Mouse (Mus musculus) myocyte (in vitro differentiated cells): ENCODE results near the gene Hspg2.

ENCODE experiments used
- POLR2A ChIP-seq: IDR thresholded peaks from one replicate; pipeline ENCODE4 v1.6.1; 2011; ENCODE audit warnings: low read depth, mild to moderate bottlenecking, control low read depth, moderate library complexity; ENCODE audit not compliant: insufficient read length
- POLR2AphosphoS2 ChIP-seq: IDR thresholded peaks from one replicate; pipeline ENCODE4 v1.6.1; 2011; ENCODE audit warnings: low read depth, control low read depth; ENCODE audit not compliant: insufficient read length
- TCF12 ChIP-seq: IDR thresholded peaks from one replicate; pipeline ENCODE4 v1.6.1; 2011; ENCODE audit warnings: mild to moderate bottlenecking, control low read depth; ENCODE audit not compliant: poor library complexity, insufficient read depth, severe bottlenecking
- TCF3 ChIP-seq: IDR thresholded peaks from one replicate; pipeline ENCODE4 v1.6.1; 2011; ENCODE audit warnings: low read depth, control low read depth; ENCODE audit not compliant: insufficient read length
- USF1 ChIP-seq: IDR thresholded peaks from one replicate; pipeline ENCODE4 v1.6.1; 2011; ENCODE audit warnings: low read depth, mild to moderate bottlenecking, control low read depth, moderate library complexity

DNA sequence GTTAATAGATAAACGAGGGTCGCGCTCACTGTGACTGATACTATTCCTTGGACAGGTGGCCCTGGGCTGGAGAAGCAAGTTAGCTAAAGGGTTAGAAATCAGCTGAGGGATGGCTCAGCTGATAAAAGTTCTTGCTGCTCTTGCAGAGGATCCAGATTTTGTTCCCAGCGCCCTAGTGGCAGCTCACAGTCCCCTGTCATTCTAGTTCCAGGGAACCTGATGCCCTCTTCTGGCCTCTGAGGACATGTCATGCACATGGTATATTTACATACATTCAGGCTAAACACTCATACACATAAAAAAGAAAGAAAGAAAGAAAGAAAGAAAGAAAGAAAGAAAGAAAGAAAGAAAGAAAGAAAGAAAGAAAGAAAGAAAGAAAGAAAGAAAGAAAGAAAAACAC, 27.2 kb upstream of the Hspg2 start:
- TF ChIP-seq TCF3, result no peak
- no peak for TF ChIP-seq POLR2A
- TF ChIP-seq USF1, result no peak
- TF ChIP-seq POLR2AphosphoS2, result no peak
- TF ChIP-seq TCF12, result no peak
